Mouse (Mus musculus) midbrain, embryonic 12.5 days (tissue): ENCODE measurements around the gene Metrn. TPM values are rescaled to one million over a fixed set of nuclear protein-coding genes. Genes with fewer than 3 reads are reported as not detected.

ENCODE experiments used
- ATAC-seq: fragments of 200-750 bp; cut with Nextera tagmentation; 2 replicates; pipeline ENCODE4 v1.8.0; 2017; ENCODE audit warnings: low read depth, moderate TSS enrichment, moderate library complexity; ENCODE audit not compliant: low FRiP score
- H3K27ac ChIP-seq: fragments of 300-500 bp; sonication (generic); replicated peaks from 2 replicates; pipeline ENCODE4 v1.5.1; 2016; ENCODE audit warnings: mild to moderate bottlenecking
- H3K27me3 ChIP-seq: fragments of 300-500 bp; sonication (generic); 2 replicates; pipeline ENCODE4 v1.6.1; 2016; ENCODE audit warnings: mild to moderate bottlenecking
- H3K36me3 ChIP-seq: fragments of 300-500 bp; sonication (generic); 2 replicates; pipeline ENCODE4 v1.6.1; 2016
- H3K4me1 ChIP-seq: fragments of 300-500 bp; sonication (generic); 2 replicates; pipeline ENCODE4 v1.6.1; 2016
- H3K4me2 ChIP-seq: fragments of 300-500 bp; sonication (generic); replicated peaks from 2 replicates; pipeline ENCODE4 v1.6.1; 2016; ENCODE audit warnings: mild to moderate bottlenecking, moderate library complexity
- H3K4me3 ChIP-seq: fragments of 300-500 bp; sonication (generic); 2 replicates; pipeline ENCODE4 v1.5.1; 2016; ENCODE audit warnings: mild to moderate bottlenecking
- H3K9ac ChIP-seq: fragments of 300-500 bp; sonication (generic); replicated peaks from 2 replicates; pipeline ENCODE4 v1.6.1; 2016; ENCODE audit warnings: mild to moderate bottlenecking, moderate library complexity
- H3K9me3 ChIP-seq: fragments of 300-500 bp; sonication (generic); 2 replicates; pipeline ENCODE4 v1.6.1; 2016; ENCODE audit warnings: mild to moderate bottlenecking
- WGBS: fragments of 180-500 bp; shearing (Covaris S2); methylation state at CpG from one replicate; pipeline ENCODE4 v1.1.7; 2016; 5-methylcytosine and 5-hydroxymethylcytosine counted together
- microRNA-seq: library from miRNA; unstranded; fragments of <30 nt; microRNA quantifications from one replicate; pipeline ENCODE4, GENCODE M21; 2017
- polyA plus RNA-seq: library from polyadenylated mRNA; unstranded; fragments of >200 nt; fragmentation: Nextera tagmentation; extraction: Ambion mirVana; gene quantifications from 2 replicates; pipeline ENCODE4 v1.2.1, GENCODE M21; 2016

Gene Metrn
- polyA plus RNA-seq, 1 experiment from 2014 or later = 68.8 TPM

GRCm38 (mm10) chr17:25755627-25756377 lies 41.1 kb downstream of the Metrn start:
- no peak for ATAC-seq
- Histone ChIP-seq H3K36me3 (no peaks in the 10 kb centered on the region), H3K4me2 (no peak overlapping the region)

GRCm38 (mm10) chr17:25755086-25755485 lies 41.9 kb downstream of the Metrn start:
- Histone ChIP-seq H3K27me3 (peaks cover 32% of the 10 kb centered on the region), H3K9me3 (no peaks in the 10 kb centered on the region), H3K4me3 (no peak overlapping the region), H3K27ac (no peak overlapping the region), H3K9ac (no peak overlapping the region), H3K4me2 (no peak overlapping the region), H3K36me3 (no peaks in the 10 kb centered on the region), H3K4me1 (no peaks in the 10 kb centered on the region; the same call in 1 of the 2 replicates)
- no peak for ATAC-seq
- 84% methylated on average over 4 of the region's 4 CpGs for WGBS

More at GRCm38 (mm10) chr17:25755627-25756377, 41.1 kb downstream of the Metrn start:
- 73% methylated on average over 4 of the region's 4 CpGs for WGBS
- Histone ChIP-seq H3K9me3 (no peaks in the 10 kb centered on the region), H3K9ac (no peak overlapping the region), H3K4me3 (no peak overlapping the region), H3K4me1 (no peaks in the 10 kb centered on the region; the same call in 1 of the 2 replicates), H3K27ac (no peak overlapping the region), H3K27me3 (peaks cover 39% of the 10 kb centered on the region)

- Histone ChIP-seq H3K4me3 (no peak within 1 kb of the TSS), H3K36me3 (no peaks in the 10 kb centered on the region), H3K27ac (no peak within 1 kb of the TSS), H3K4me1 (no peaks in the 10 kb centered on the region; the same call in 1 of the 2 replicates), H3K9me3 (no peaks in the 10 kb centered on the region), H3K9ac (no peak within 1 kb of the TSS), H3K27me3 (peaks cover 24% of the 10 kb centered on the region), H3K4me2 (no peak within 1 kb of the TSS)
- WGBS = 90% methylated on average over 9 of the region's 9 CpGs
- no peak for ATAC-seq
These were observed 42.7 kb downstream of the Metrn start, which contains the start of gene Msln for GRCm38 (mm10) chr17:25754241-25754640. Gene Msln, minus strand, starts transcription at chr17:25754378.

GRCm38 (mm10) chr17:25751446-25751845 lies 45.5 kb downstream of the Metrn start:
- no peak overlapping the region for H3K27ac ChIP-seq
- no peaks in the 10 kb centered on the region; the same call in 1 of the 2 replicates for H3K4me1 ChIP-seq
- H3K9ac ChIP-seq = no peak overlapping the region
- no peaks in the 10 kb centered on the region for H3K9me3 ChIP-seq
- H3K4me3 ChIP-seq = no peak overlapping the region
- no peaks in the 10 kb centered on the region for H3K36me3 ChIP-seq
- no peak for ATAC-seq
- 70% methylated on average over 5 of the region's 5 CpGs for WGBS
- no peak overlapping the region for H3K4me2 ChIP-seq
- peaks cover 2% of the 10 kb centered on the region for H3K27me3 ChIP-seq

- ATAC-seq = no peak
- H3K9ac ChIP-seq = no peak overlapping the region
- H3K27ac ChIP-seq = no peak overlapping the region
- no peak overlapping the region for H3K4me2 ChIP-seq
- H3K9me3 ChIP-seq = no peaks in the 10 kb centered on the region
- peaks cover 4% of the 10 kb centered on the region for H3K27me3 ChIP-seq
- H3K36me3 ChIP-seq = no peaks in the 10 kb centered on the region
- WGBS = 88% methylated on average over 6 of the region's 6 CpGs
- H3K4me3 ChIP-seq = no peak overlapping the region
- no peaks in the 10 kb centered on the region; the same call in 1 of the 2 replicates for H3K4me1 ChIP-seq
These were observed 47.6 kb downstream of the Metrn start for GRCm38 (mm10) chr17:25749314-25749713.

- ATAC-seq = no peak
- H3K27me3 ChIP-seq = peaks cover 5% of the 10 kb centered on the region
- H3K27ac ChIP-seq = no peak overlapping the region
- H3K4me2 ChIP-seq = no peak overlapping the region
- H3K9ac ChIP-seq = no peak overlapping the region
- H3K36me3 ChIP-seq = no peaks in the 10 kb centered on the region
- 95% methylated on average over 4 of the region's 4 CpGs for WGBS
- H3K4me1 ChIP-seq = no peaks in the 10 kb centered on the region; the same call in 1 of the 2 replicates
- no peak overlapping the region for H3K4me3 ChIP-seq
- H3K9me3 ChIP-seq = no peaks in the 10 kb centered on the region
These were observed 48.7 kb downstream of the Metrn start for GRCm38 (mm10) chr17:25748238-25748637.

GRCm38 (mm10) chr17:25744311-25744710 lies 52.6 kb downstream of the Metrn start:
- 85% methylated on average over 10 of the region's 10 CpGs for WGBS

GRCm38 (mm10) chr17:25743831-25744230 lies 53.1 kb downstream of the Metrn start:
- ATAC-seq = no peak
- Histone ChIP-seq H3K27ac (no peak overlapping the region), H3K9ac (no peak overlapping the region), H3K4me1 (no peaks in the 10 kb centered on the region), H3K36me3 (no peaks in the 10 kb centered on the region), H3K4me3 (no peak overlapping the region), H3K9me3 (no peaks in the 10 kb centered on the region), H3K27me3 (peaks cover 9% of the 10 kb centered on the region; the same call in 1 of the 2 replicates), H3K4me2 (no peak overlapping the region)
- WGBS = 92% methylated on average over 9 of the region's 9 CpGs

More at GRCm38 (mm10) chr17:25744311-25744710, 52.6 kb downstream of the Metrn start:
- Histone ChIP-seq H3K9me3 (no peaks in the 10 kb centered on the region), H3K36me3 (no peaks in the 10 kb centered on the region), H3K27me3 (peaks cover 9% of the 10 kb centered on the region; the same call in 1 of the 2 replicates), H3K27ac (no peak overlapping the region), H3K4me2 (no peak overlapping the region), H3K9ac (no peak overlapping the region), H3K4me3 (no peak overlapping the region), H3K4me1 (no peaks in the 10 kb centered on the region)
- no peak for ATAC-seq

Small RNAs within 50 kb of the gene (microRNA-seq; reads per million reads assigned to microRNA genes)
- not detected for gene Gm25083
- not detected for gene Mir3082
- not detected for gene Mir6966

Other genes starting within 250 kb of the Metrn start
- gene Sox8, start 226.4 kb downstream of the Metrn start, polyA plus RNA-seq = 3.2 and 4.7 TPM in 2 replicates
- 20.5 and 21.5 TPM in 2 replicates for gene Lmf1, start 218.1 kb downstream of the Metrn start, polyA plus RNA-seq
- 0.85 and 1.5 TPM in 2 replicates for gene Gng13, start 80.0 kb downstream of the Metrn start, polyA plus RNA-seq
- gene Chtf18, start 69.7 kb downstream of the Metrn start, polyA plus RNA-seq = 31.4 and 34.5 TPM in 2 replicates
- 18.1 and 19.4 TPM in 2 replicates for gene Rpusd1, start 69.5 kb downstream of the Metrn start, polyA plus RNA-seq
- gene Mslnl, start 61.1 kb downstream of the Metrn start, polyA plus RNA-seq = not detected in 2 replicates
- 0.19 and 0.27 TPM in 2 replicates for gene Msln, start 42.8 kb downstream of the Metrn start, polyA plus RNA-seq
- gene Narfl, start 23.4 kb downstream of the Metrn start, polyA plus RNA-seq = 24.8 and 24.9 TPM in 2 replicates
- gene Haghl, start 11.5 kb downstream of the Metrn start, polyA plus RNA-seq = 114 and 116 TPM in 2 replicates
- gene Ccdc78, start 10.6 kb downstream of the Metrn start, polyA plus RNA-seq = 0.40 and 0.68 TPM in 2 replicates
- 81.8 and 86.1 TPM in 2 replicates for gene Fam173a, start 4.2 kb downstream of the Metrn start, polyA plus RNA-seq
- gene AC134908.4, start 1.5 kb downstream of the Metrn start, polyA plus RNA-seq = not detected in 2 replicates
- 24.8 and 29.4 TPM in 2 replicates for gene Fbxl16, start 11.9 kb upstream of the Metrn start, polyA plus RNA-seq
- gene Wdr24, start 26.5 kb upstream of the Metrn start, polyA plus RNA-seq = 28.3 and 28.5 TPM in 2 replicates
- 70.7 and 71.1 TPM in 2 replicates for gene Jmjd8, start 31.7 kb upstream of the Metrn start, polyA plus RNA-seq
- 277 and 283 TPM in 2 replicates for gene Stub1, start 36.3 kb upstream of the Metrn start, polyA plus RNA-seq
- 5.8 and 6.0 TPM in 2 replicates for gene Rhbdl1, start 40.2 kb upstream of the Metrn start, polyA plus RNA-seq
- 2.5 and 3.7 TPM in 2 replicates for gene Gm20683, start 44.6 kb upstream of the Metrn start, polyA plus RNA-seq
- gene Rhot2, start 47.7 kb upstream of the Metrn start, polyA plus RNA-seq = 17.7 and 21.1 TPM in 2 replicates
- 38.1 and 38.5 TPM in 2 replicates for gene Wdr90, start 64.4 kb upstream of the Metrn start, polyA plus RNA-seq
- 6.8 and 8.5 TPM in 2 replicates for gene Mcrip2, start 71.6 kb upstream of the Metrn start, polyA plus RNA-seq
- 59.5 and 65.2 TPM in 2 replicates for gene Mettl26, start 77.9 kb upstream of the Metrn start, polyA plus RNA-seq
- 0.52 and 0.60 TPM in 2 replicates for gene Wfikkn1, start 83.7 kb upstream of the Metrn start, polyA plus RNA-seq
- gene Rab40c, start 122.6 kb upstream of the Metrn start, polyA plus RNA-seq = 38.0 and 38.8 TPM in 2 replicates
- gene Pigq, start 147.8 kb upstream of the Metrn start, polyA plus RNA-seq = 54.1 and 54.5 TPM in 2 replicates
- gene Nhlrc4, start 147.8 kb upstream of the Metrn start, polyA plus RNA-seq = 0.26 and 0.61 TPM in 2 replicates
- gene A930017K11Rik, start 155.4 kb upstream of the Metrn start, polyA plus RNA-seq = 0.13 and 0.14 TPM in 2 replicates
- gene Capn15, start 188.7 kb upstream of the Metrn start, polyA plus RNA-seq = 30.4 and 30.6 TPM in 2 replicates